14 mouse cellular contexts compared by ENCODE assay signal in genomic region chr2:20603536-20603935, GRCm38 (mm10).
"Had no signal": no experiment of that assay in that cellular context is flagged by ENCODE, and none has a peak within 500 bp of the region (broad histone marks: within the 10 kb centered on the region; RNA-seq: fewer than 3 reads in every experiment).

No protein-coding gene starts in this region.

- H3K4me2 ChIP-seq: kidney, embryonic 15.5 days; limb, embryonic 15.5 days; liver, embryonic 12.5 days; lung, embryonic 15.5 days; midbrain, embryonic 13.5 days; stomach, embryonic 15.5 days had no signal

- H3K4me3 ChIP-seq: kidney, embryonic 15.5 days; left cerebral cortex, adult 2 months; limb, embryonic 15.5 days; liver, embryonic 12.5 days; lung, embryonic 15.5 days; megakaryocyte, embryonic 14.5 days; midbrain, embryonic 13.5 days; stomach, embryonic 15.5 days had no signal

- ATAC-seq: liver, embryonic 12.5 days; midbrain, embryonic 13.5 days had no signal

- H3K36me3 ChIP-seq: kidney, embryonic 15.5 days; limb, embryonic 15.5 days; liver, embryonic 12.5 days; lung, embryonic 15.5 days; midbrain, embryonic 13.5 days; stomach, embryonic 15.5 days had no signal

- H3K9ac ChIP-seq: kidney, embryonic 15.5 days; limb, embryonic 15.5 days; liver, embryonic 12.5 days; lung, embryonic 15.5 days; midbrain, embryonic 13.5 days; stomach, embryonic 15.5 days had no signal

- H3K4me1 ChIP-seq: kidney, embryonic 15.5 days; liver, embryonic 12.5 days; megakaryocyte, embryonic 14.5 days; midbrain, embryonic 13.5 days had no signal

- H3K9me3 ChIP-seq: kidney, embryonic 15.5 days; limb, embryonic 15.5 days; liver, embryonic 12.5 days; lung, embryonic 15.5 days; midbrain, embryonic 13.5 days; stomach, embryonic 15.5 days had no signal

- DNase-seq: kidney, adult 2 months; kidney, postnatal 25 days; lung, postnatal 14 days; right cerebral cortex, postnatal 14 days; thymus, postnatal 4 days had no signal

- H3K27ac ChIP-seq: kidney, embryonic 15.5 days; left cerebral cortex, adult 2 months; limb, embryonic 15.5 days; liver, embryonic 12.5 days; lung, embryonic 15.5 days; macrophage; midbrain, embryonic 13.5 days; stomach, embryonic 15.5 days had no signal

- H3K27me3 ChIP-seq: kidney, embryonic 15.5 days; limb, embryonic 15.5 days; liver, embryonic 12.5 days; lung, embryonic 15.5 days; megakaryocyte, embryonic 14.5 days; midbrain, embryonic 13.5 days; stomach, embryonic 15.5 days had no signal
